Mouse (Mus musculus): Measurements from ENCODE around the gene Plpp1. TPM values are rescaled to one million over a fixed set of nuclear protein-coding genes. Genes with fewer than 3 reads are reported as not detected.
A peak's percentile ranks its signal among the peaks of the same experiment; 100 is the strongest.

Gene Plpp1
- polyA plus RNA-seq, 1 experiment from 2014 or later: 42.6 TPM

DNA sequence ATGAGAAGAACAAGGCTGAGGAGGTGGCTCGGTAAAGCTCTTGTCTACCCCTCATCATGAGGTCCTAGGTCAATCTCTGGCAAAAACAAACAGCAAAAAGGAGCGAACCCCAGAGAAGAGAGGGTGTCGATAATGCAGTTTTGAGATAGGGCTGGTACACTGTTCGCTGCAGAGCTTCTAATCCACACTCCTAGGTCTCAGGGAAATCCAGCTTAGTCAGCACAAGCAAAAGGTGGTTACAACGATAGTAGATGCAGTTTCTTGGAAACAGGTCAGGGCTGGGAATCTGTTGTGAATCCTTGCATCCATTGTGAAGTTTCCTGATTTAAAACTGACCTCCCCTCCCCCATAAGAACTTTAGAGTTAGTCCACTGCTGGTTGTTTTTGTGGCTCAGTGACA is 9.8 kb upstream of the Plpp1 start:
- Histone ChIP-seq H3K27ac (ENCODE audit: low read length) (no peak overlapping the region), H3K4me2 (ENCODE audit: low read depth, low read length) (no peak overlapping the region), H3K4me3 (ENCODE audit: low read depth, low read length) (no peak overlapping the region), H3K9me3 (replicated peaks; ENCODE audit: control insufficient read depth, low read length) (no peaks in the 10 kb centered on the region), H3K4me1 (ENCODE audit: control insufficient read depth, low read depth, low read length) (peaks cover 4% of the 10 kb centered on the region; the same call in 1 of the 2 replicates), H3K36me3 (ENCODE audit: control insufficient read depth, insufficient read depth) (no peaks in the 10 kb centered on the region), H3K9ac (ENCODE audit: low read depth, low read length) (no peak overlapping the region), H3K27me3 (ENCODE audit: control insufficient read depth, insufficient read depth, low read depth, low read length) (peaks cover 8% of the 10 kb centered on the region)
- WGBS (ENCODE audit: insufficient replicate concordance): 59% methylated on average over 5 of the region's 5 CpGs
- ATAC-seq (ENCODE audit: low read depth): 0 out of 2 replicates have a peak, but pooled peaks have one; percentile 21

DNA sequence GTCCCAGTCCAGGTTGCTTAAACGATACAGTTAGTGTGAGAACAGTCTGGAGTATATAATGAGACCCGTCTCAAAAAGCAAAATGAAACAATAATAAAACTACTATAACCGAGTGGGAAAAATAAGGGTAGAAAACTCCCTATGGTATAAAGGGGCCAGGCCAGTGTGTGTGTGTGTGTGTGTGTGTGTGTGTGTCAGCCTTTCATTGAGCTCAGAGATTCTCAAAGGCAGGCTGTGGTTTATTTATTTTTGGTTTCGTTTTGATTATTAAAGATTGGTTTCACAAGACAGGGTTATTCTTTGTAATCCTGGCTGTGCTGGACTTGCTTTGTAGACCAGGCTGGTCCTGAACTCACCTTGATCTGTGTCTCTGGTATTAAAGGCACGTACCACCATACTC is 8.7 kb upstream of the Plpp1 start:
- Histone ChIP-seq H3K4me1 (ENCODE audit: control insufficient read depth, low read depth, low read length) (peaks cover 4% of the 10 kb centered on the region; the same call in 1 of the 2 replicates), H3K4me2 (ENCODE audit: low read depth, low read length) (no peak overlapping the region), H3K9ac (ENCODE audit: low read depth, low read length) (no peak overlapping the region), H3K27ac (ENCODE audit: low read length) (no peak overlapping the region), H3K9me3 (replicated peaks; ENCODE audit: control insufficient read depth, low read length) (no peaks in the 10 kb centered on the region), H3K27me3 (ENCODE audit: control insufficient read depth, insufficient read depth, low read depth, low read length) (peaks cover 8% of the 10 kb centered on the region), H3K4me3 (ENCODE audit: low read depth, low read length) (no peak overlapping the region), H3K36me3 (ENCODE audit: control insufficient read depth, insufficient read depth) (no peaks in the 10 kb centered on the region)
- WGBS (ENCODE audit: insufficient replicate concordance): 71% methylated on average over 5 of the region's 5 CpGs
- no peak for ATAC-seq (ENCODE audit: low read depth)

DNA sequence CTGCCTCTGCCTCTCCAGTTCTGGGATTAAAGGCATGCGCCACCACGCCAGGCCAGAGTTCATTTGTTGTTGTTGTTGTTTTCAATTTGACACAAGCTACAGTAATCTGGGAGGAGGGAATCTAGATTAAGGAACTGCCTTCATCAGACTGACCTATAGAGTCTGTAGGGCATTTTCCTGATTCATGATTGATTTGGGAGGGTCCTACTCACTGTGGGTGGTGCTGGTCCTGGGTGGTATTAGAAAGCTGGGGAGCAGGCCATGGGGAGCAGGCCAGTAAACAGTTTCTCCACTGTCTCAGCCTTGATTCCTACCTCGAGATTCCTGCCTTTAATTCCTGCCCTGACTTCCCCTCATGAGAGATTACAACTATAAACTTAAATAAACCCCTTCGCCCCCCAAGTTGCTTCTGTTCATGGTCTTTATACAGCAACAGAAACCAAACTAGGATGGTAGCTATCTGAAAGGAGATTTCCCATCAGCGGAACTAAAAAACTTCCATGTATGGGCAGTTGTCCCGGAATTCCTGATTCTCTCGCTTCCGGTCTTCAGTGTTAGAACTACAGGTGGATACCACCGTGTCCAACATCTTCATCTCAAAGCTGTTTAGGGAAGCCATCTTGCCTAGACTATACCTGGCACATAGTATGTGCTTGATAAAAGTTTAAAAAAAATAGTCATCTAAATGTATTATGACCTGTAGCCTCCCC is 2.2 kb upstream of the Plpp1 start:
- Histone ChIP-seq H3K4me3 (ENCODE audit: low read depth, low read length) (no peak overlapping the region), H3K4me2 (ENCODE audit: low read depth, low read length) (no peak overlapping the region), H3K9ac (ENCODE audit: low read depth, low read length) (no peak overlapping the region), H3K36me3 (ENCODE audit: control insufficient read depth, insufficient read depth) (no peaks in the 10 kb centered on the region), H3K9me3 (replicated peaks; ENCODE audit: control insufficient read depth, low read length) (no peaks in the 10 kb centered on the region), H3K27ac (ENCODE audit: low read length) (no peak overlapping the region), H3K4me1 (ENCODE audit: control insufficient read depth, low read depth, low read length) (peaks cover 8% of the 10 kb centered on the region), H3K27me3 (ENCODE audit: control insufficient read depth, insufficient read depth, low read depth, low read length) (peaks cover 8% of the 10 kb centered on the region)
- no peak for ATAC-seq (ENCODE audit: low read depth)
- 78% methylated on average over 9 of the region's 9 CpGs for WGBS (ENCODE audit: insufficient replicate concordance)

DNA sequence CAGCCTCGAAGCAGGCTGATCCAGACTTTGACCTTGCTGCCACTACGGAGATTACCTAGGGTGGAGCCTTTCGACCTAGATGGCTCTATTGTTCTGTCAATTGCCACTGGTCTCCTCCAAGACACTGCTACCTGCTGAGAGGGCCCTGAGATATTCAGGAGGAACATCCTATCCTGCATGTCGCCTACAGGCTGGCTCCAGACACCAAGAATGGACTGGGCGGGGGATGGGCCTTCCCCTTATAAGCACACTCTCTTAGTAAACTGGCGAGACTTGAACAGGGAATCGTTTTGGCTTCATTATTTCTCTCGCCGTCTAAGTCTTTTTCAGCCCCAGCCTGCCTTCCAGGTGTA is 1.7 kb upstream of the Plpp1 start:
- Histone ChIP-seq H3K9me3 (replicated peaks; ENCODE audit: control insufficient read depth, low read length) (no peaks in the 10 kb centered on the region), H3K4me2 (ENCODE audit: low read depth, low read length) (no peak overlapping the region), H3K9ac (ENCODE audit: low read depth, low read length) (no peak overlapping the region), H3K36me3 (ENCODE audit: control insufficient read depth, insufficient read depth) (no peaks in the 10 kb centered on the region), H3K27me3 (ENCODE audit: control insufficient read depth, insufficient read depth, low read depth, low read length) (peaks cover 8% of the 10 kb centered on the region), H3K4me3 (ENCODE audit: low read depth, low read length) (no peak overlapping the region), H3K27ac (ENCODE audit: low read length) (no peak overlapping the region), H3K4me1 (ENCODE audit: control insufficient read depth, low read depth, low read length) (peaks cover 13% of the 10 kb centered on the region)
- ATAC-seq (ENCODE audit: low read depth): no peak
- WGBS (ENCODE audit: insufficient replicate concordance): 58% methylated on average over 9 of the region's 9 CpGs

DNA sequence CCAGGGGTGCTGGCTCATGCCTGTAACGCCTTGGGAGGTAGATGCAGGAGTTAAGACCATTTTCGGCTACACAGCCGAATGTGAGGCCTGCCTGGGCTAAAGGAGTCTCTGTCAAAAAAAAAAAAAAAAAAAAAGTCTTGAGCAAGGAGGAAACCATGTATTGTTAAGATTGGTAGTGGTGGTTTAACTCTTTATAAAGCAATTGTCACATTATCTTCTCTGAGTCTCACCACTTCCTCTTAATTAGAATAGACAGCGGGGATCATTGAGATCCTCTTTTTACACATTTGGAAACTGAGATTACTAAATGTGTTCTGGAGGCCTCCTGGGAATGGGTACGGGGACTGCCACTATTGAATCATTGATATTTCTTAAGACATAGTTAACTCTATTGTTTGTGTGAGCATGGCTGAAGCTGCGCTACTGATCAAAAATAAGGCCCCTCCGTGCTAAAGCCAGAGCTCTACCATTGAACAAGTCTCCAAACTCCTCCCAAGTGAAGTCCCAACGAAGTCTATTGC is 811 bp upstream of the Plpp1 start:
- H3K9ac ChIP-seq (ENCODE audit: low read depth, low read length): no peak overlapping the region
- ATAC-seq (ENCODE audit: low read depth): no peak
- no peak overlapping the region for H3K4me2 ChIP-seq (ENCODE audit: low read depth, low read length)
- H3K4me3 ChIP-seq (ENCODE audit: low read depth, low read length): no peak overlapping the region
- no peak overlapping the region for H3K27ac ChIP-seq (ENCODE audit: low read length)
- whole genome bisulfite sequencing (ENCODE audit: insufficient replicate concordance): 33% methylated on average over 8 of the region's 8 CpGs
- H3K36me3 ChIP-seq (ENCODE audit: control insufficient read depth, insufficient read depth): no peaks in the 10 kb centered on the region
- peaks cover 16% of the 10 kb centered on the region for H3K4me1 ChIP-seq (ENCODE audit: control insufficient read depth, low read depth, low read length)
- peaks cover 8% of the 10 kb centered on the region for H3K27me3 ChIP-seq (ENCODE audit: control insufficient read depth, insufficient read depth, low read depth, low read length)
- H3K9me3 ChIP-seq (replicated peaks; ENCODE audit: control insufficient read depth, low read length): no peaks in the 10 kb centered on the region

DNA sequence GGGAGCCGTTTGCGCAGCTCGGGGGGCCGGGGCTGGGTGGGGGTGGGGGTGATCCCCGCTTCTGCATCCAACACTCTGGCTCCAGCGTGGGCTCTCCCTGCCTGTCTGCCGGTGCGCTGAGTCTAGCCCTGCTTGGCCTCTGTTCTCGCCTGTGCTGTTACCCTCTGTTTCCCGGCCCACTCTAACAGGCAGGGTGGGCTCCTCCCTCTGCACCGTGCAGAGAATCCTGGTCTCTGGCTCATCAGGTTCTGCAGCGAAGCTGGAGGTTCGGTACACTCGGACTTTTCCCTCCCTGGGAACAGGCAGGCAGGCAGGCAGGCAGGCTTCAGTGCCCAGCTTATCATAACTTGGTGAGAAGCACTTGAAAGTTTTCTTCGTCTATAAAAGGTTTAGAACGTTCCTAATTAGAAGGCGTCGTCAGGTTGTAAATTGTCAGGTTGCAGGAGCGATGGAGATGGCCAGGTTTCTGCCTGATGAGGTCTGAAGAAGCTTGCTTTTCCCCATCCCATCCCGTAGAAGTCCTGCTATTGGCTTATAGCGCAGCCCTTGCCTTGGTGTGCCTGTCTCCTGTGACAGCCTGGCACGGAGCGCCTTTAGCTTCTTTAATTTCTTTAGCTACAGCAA is 901 bp downstream of the Plpp1 start:
- H3K9ac ChIP-seq (ENCODE audit: low read depth, low read length): peak overlapping the region; percentile 96
- ATAC-seq (ENCODE audit: low read depth): peak; percentile 14
- peak overlapping the region; percentile 96 for H3K27ac ChIP-seq (ENCODE audit: low read length)
- H3K27me3 ChIP-seq (ENCODE audit: control insufficient read depth, insufficient read depth, low read depth, low read length): no peaks in the 10 kb centered on the region
- H3K4me2 ChIP-seq (ENCODE audit: low read depth, low read length): peak overlapping the region; percentile 73
- 2% methylated on average over 18 of the region's 23 CpGs for WGBS (ENCODE audit: insufficient replicate concordance)
- H3K36me3 ChIP-seq (ENCODE audit: control insufficient read depth, insufficient read depth): peaks cover 10% of the 10 kb centered on the region
- no peaks in the 10 kb centered on the region for H3K9me3 ChIP-seq (replicated peaks; ENCODE audit: control insufficient read depth, low read length)
- peak overlapping the region; percentile 96 for H3K4me3 ChIP-seq (ENCODE audit: low read depth, low read length)
- peaks cover 16% of the 10 kb centered on the region for H3K4me1 ChIP-seq (ENCODE audit: control insufficient read depth, low read depth, low read length)

DNA sequence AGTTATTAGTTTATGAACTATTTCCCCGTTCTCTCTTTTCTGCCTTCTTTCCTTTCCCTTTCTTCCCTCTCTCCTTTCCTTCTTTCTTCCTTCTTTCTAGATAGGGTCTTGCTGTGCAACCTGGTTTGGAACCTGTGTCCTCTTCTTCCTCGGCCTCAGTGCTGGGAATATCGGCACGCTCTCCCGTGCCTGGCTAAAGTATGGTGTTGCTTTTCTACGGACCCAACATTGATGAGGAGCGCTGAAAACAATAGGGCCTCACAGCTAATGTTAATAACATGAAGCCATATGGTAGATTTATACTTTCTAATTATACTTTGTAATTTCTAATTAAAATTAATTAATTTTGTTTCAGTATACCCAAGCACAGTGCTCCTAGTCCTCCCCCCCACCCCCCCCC is 2.5 kb downstream of the Plpp1 start:
- Histone ChIP-seq H3K27ac (ENCODE audit: low read length) (no peak overlapping the region), H3K9me3 (replicated peaks; ENCODE audit: control insufficient read depth, low read length) (no peaks in the 10 kb centered on the region), H3K4me1 (ENCODE audit: control insufficient read depth, low read depth, low read length) (peaks cover 24% of the 10 kb centered on the region), H3K36me3 (ENCODE audit: control insufficient read depth, insufficient read depth) (peaks cover 16% of the 10 kb centered on the region), H3K9ac (ENCODE audit: low read depth, low read length) (no peak overlapping the region), H3K4me2 (ENCODE audit: low read depth, low read length) (peak overlapping the region; percentile 46), H3K27me3 (ENCODE audit: control insufficient read depth, insufficient read depth, low read depth, low read length) (no peaks in the 10 kb centered on the region), H3K4me3 (ENCODE audit: low read depth, low read length) (peak overlapping the region; percentile 22)
- whole genome bisulfite sequencing (ENCODE audit: insufficient replicate concordance): 93% methylated on average over 7 of the region's 7 CpGs
- ATAC-seq (ENCODE audit: low read depth): no peak

DNA sequence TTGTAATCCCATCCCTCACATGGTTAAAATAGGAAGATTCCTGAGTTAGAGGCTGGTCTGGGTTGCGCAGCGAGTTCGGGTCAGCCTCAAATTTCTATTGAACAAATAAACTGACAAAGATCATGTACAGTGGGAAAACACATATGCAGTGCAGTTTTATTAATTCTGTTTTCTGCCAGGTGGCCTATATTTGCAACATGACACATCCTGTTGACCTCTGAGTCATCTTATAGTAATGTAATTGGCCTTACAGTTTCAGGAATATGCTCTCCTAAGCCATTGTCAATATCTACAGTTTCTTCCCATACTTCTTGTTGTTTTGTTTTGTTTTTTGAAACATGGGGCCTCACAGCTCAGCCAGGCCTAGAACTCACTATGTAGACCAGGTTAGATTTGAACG is 3.1 kb downstream of the Plpp1 start:
- H3K27me3 ChIP-seq (ENCODE audit: control insufficient read depth, insufficient read depth, low read depth, low read length): no peaks in the 10 kb centered on the region
- no peak overlapping the region for H3K4me3 ChIP-seq (ENCODE audit: low read depth, low read length)
- H3K9me3 ChIP-seq (replicated peaks; ENCODE audit: control insufficient read depth, low read length): no peaks in the 10 kb centered on the region
- WGBS (ENCODE audit: insufficient replicate concordance): 76% methylated on average over 4 of the region's 4 CpGs
- no peak overlapping the region for H3K27ac ChIP-seq (ENCODE audit: low read length)
- 0 out of 2 replicates have a peak overlapping the region, but pooled peaks have one; percentile 2 for H3K9ac ChIP-seq (ENCODE audit: low read depth, low read length)
- peaks cover 27% of the 10 kb centered on the region for H3K4me1 ChIP-seq (ENCODE audit: control insufficient read depth, low read depth, low read length)
- peaks cover 16% of the 10 kb centered on the region for H3K36me3 ChIP-seq (ENCODE audit: control insufficient read depth, insufficient read depth)
- H3K4me2 ChIP-seq (ENCODE audit: low read depth, low read length): peak overlapping the region; percentile 46
- ATAC-seq (ENCODE audit: low read depth): no peak

DNA sequence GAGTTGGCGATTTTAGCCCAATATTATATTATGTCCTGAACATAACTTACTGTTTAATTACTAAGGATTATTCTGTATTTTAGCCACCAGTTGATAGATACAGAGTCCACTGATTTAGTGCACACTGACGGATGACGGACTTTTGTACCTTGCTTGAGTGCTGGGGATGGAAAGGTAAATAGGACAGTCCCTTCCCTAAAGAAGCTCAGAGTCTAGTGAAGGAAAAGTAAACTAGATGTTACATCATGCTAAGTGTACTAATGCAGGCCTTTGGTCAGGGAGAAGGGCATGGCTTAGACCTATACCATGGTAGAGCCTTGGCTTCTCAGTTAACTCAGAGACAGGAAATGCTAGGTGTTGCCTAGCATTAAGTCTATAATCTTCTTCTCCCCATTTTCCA is 4.9 kb downstream of the Plpp1 start:
- no peak overlapping the region for H3K4me2 ChIP-seq (ENCODE audit: low read depth, low read length)
- H3K4me1 ChIP-seq (ENCODE audit: control insufficient read depth, low read depth, low read length): peaks cover 41% of the 10 kb centered on the region
- ATAC-seq (ENCODE audit: low read depth): peak; percentile 12
- H3K27ac ChIP-seq (ENCODE audit: low read length): peak overlapping the region; percentile 35
- no peak overlapping the region for H3K4me3 ChIP-seq (ENCODE audit: low read depth, low read length)
- H3K36me3 ChIP-seq (ENCODE audit: control insufficient read depth, insufficient read depth): peaks cover 16% of the 10 kb centered on the region
- no peaks in the 10 kb centered on the region for H3K27me3 ChIP-seq (ENCODE audit: control insufficient read depth, insufficient read depth, low read depth, low read length)
- no peaks in the 10 kb centered on the region for H3K9me3 ChIP-seq (replicated peaks; ENCODE audit: control insufficient read depth, low read length)
- WGBS (ENCODE audit: insufficient replicate concordance): 78% methylated on average over 3 of the region's 3 CpGs
- no peak overlapping the region for H3K9ac ChIP-seq (ENCODE audit: low read depth, low read length)
